Comparison of ENCODE assay signal across 12 mouse cellular contexts in genomic region chr11:101477552-101478211, GRCm38 (mm10). TPM values are rescaled to one million over a fixed set of nuclear protein-coding genes. Genes with fewer than 3 reads are reported as not detected.
A peak's percentile ranks its signal among the peaks of the same experiment; 100 is the strongest.
DNase-seq lines count a peak whose midpoint lies in the region; ATAC-seq lines count a peak whose summit lies in the region.
"Had no signal": no experiment of that assay in that cellular context is flagged by ENCODE, and none has a peak within 500 bp of the region (broad histone marks: within the 10 kb centered on the region; RNA-seq: fewer than 3 reads in every experiment).

No protein-coding gene starts in this region.

- peak; percentile 37 to 86 for DNase-seq in layer of hippocampus, postnatal 14 days (ENCODE audit: low spot score in 2 of 2)
- DNase-seq in layer of hippocampus, postnatal 36 days = no peak
- DNase-seq in retina, postnatal 7 days (ENCODE audit: low read depth, low spot score) = peak; percentile 28
- DNase-seq in spleen, postnatal 14 days (ENCODE audit: low spot score in 2 of 2) = no peak
- DNase-seq in left cerebral cortex, adult 11 months (ENCODE audit: low spot score) = no peak
- DNase-seq: kidney, adult 9 months; right cerebral cortex, adult 18-20 months had no signal

- no peaks in the 10 kb centered on the region for H3K27me3 ChIP-seq in forebrain, embryonic 16.5 days (replicated peaks; ENCODE audit: control insufficient read depth, insufficient read depth, low read length)
- H3K27me3 ChIP-seq in midbrain, embryonic 12.5 days = no peaks in the 10 kb centered on the region
- H3K27me3 ChIP-seq: stomach, embryonic 15.5 days had no signal

- peak; percentile 89 for ATAC-seq in forebrain, embryonic 16.5 days
- peak; percentile 81 for ATAC-seq in midbrain, embryonic 12.5 days (ENCODE audit: low FRiP score, low read depth)

- peaks cover 27% of the 10 kb centered on the region for H3K4me1 ChIP-seq in forebrain, embryonic 16.5 days (replicated peaks; ENCODE audit: control insufficient read depth, insufficient read depth, low read length)
- H3K4me1 ChIP-seq in midbrain, embryonic 12.5 days = peaks cover 40% of the 10 kb centered on the region
- H3K4me1 ChIP-seq: stomach, embryonic 15.5 days had no signal

- H3K27ac ChIP-seq in forebrain, embryonic 16.5 days (ENCODE audit: low read length) = peak overlapping the region; percentile 91
- peak overlapping the region; percentile 92 for H3K27ac ChIP-seq in midbrain, embryonic 12.5 days (replicated peaks)
- H3K27ac ChIP-seq: stomach, embryonic 15.5 days had no signal

- no peak overlapping the region for H3K4me3 ChIP-seq in forebrain, embryonic 16.5 days (replicated peaks; ENCODE audit: low read length)
- H3K4me3 ChIP-seq in midbrain, embryonic 12.5 days = no peak overlapping the region
- H3K4me3 ChIP-seq: megakaryocyte, embryonic 14.5 days; stomach, embryonic 15.5 days had no signal

- H3K9ac ChIP-seq in forebrain, embryonic 16.5 days (replicated peaks; ENCODE audit: low read depth, low read length) = no peak overlapping the region
- no peak overlapping the region for H3K9ac ChIP-seq in midbrain, embryonic 12.5 days (replicated peaks)
- H3K9ac ChIP-seq: stomach, embryonic 15.5 days had no signal

- H3K36me3 ChIP-seq in forebrain, embryonic 16.5 days (ENCODE audit: control insufficient read depth, insufficient read depth) = no peaks in the 10 kb centered on the region
- H3K36me3 ChIP-seq in midbrain, embryonic 12.5 days = no peaks in the 10 kb centered on the region
- H3K36me3 ChIP-seq: stomach, embryonic 15.5 days had no signal

- H3K9me3 ChIP-seq in forebrain, embryonic 16.5 days (ENCODE audit: control insufficient read depth, low read length) = no peaks in the 10 kb centered on the region
- no peaks in the 10 kb centered on the region for H3K9me3 ChIP-seq in midbrain, embryonic 12.5 days
- H3K9me3 ChIP-seq: megakaryocyte, embryonic 14.5 days; stomach, embryonic 15.5 days had no signal

- no peak overlapping the region for H3K4me2 ChIP-seq in forebrain, embryonic 16.5 days (ENCODE audit: low read length)
- H3K4me2 ChIP-seq in midbrain, embryonic 12.5 days (replicated peaks) = peak overlapping the region; percentile 22
- H3K4me2 ChIP-seq: stomach, embryonic 15.5 days had no signal

- WGBS in forebrain, embryonic 16.5 days = 11% methylated on average over 10 of the region's 10 CpGs
- WGBS in midbrain, embryonic 12.5 days = 28% methylated on average over 10 of the region's 10 CpGs

RNA-seq across cellular contexts. Expression of gene Vat1, which starts 11.7 kb away (rescaled TPM):
- 10 to 100 TPM; 53.0 to 64.9 TPM for total RNA-seq in layer of hippocampus, postnatal 14 days (2021)
- 10 to 100 TPM; 28.0 to 28.2 TPM for total RNA-seq in layer of hippocampus, postnatal 36 days (2021)
- 65.5 and 79.5 TPM in 2 replicates for polyA plus RNA-seq in forebrain, embryonic 16.5 days (2015; fragmentation: Nextera tagmentation; extraction: Ambion mirVana)
- polyA plus RNA-seq in midbrain, embryonic 12.5 days (2016; fragmentation: Nextera tagmentation; extraction: Ambion mirVana) = 69.3 and 73.0 TPM in 2 replicates

RNA-seq across cellular contexts. Expression of gene Rnd2, which starts 12.9 kb away (rescaled TPM):
- total RNA-seq in layer of hippocampus, postnatal 14 days (2021) = 100 to 1,000 TPM; 210 to 231 TPM
- total RNA-seq in layer of hippocampus, postnatal 36 days (2021) = 100 to 1,000 TPM; 123 TPM
- 91.6 and 95.8 TPM in 2 replicates for polyA plus RNA-seq in forebrain, embryonic 16.5 days (2015; fragmentation: Nextera tagmentation; extraction: Ambion mirVana)
- 89.5 and 92.3 TPM in 2 replicates for polyA plus RNA-seq in midbrain, embryonic 12.5 days (2016; fragmentation: Nextera tagmentation; extraction: Ambion mirVana)

RNA-seq across cellular contexts. Expression of gene Ifi35, which starts 29.5 kb away (rescaled TPM):
- 1 to 10 TPM; 2.6 to 3.1 TPM for total RNA-seq in layer of hippocampus, postnatal 14 days (2021)
- total RNA-seq in layer of hippocampus, postnatal 36 days (2021) = 1 to 10 TPM; 2.5 to 3.1 TPM
- polyA plus RNA-seq in forebrain, embryonic 16.5 days (2015; fragmentation: Nextera tagmentation; extraction: Ambion mirVana) = 2.2 and 2.5 TPM in 2 replicates
- polyA plus RNA-seq in midbrain, embryonic 12.5 days (2016; fragmentation: Nextera tagmentation; extraction: Ambion mirVana) = 3.0 and 3.9 TPM in 2 replicates

RNA-seq across cellular contexts. Expression of gene Rpl27, which starts 35.6 kb away (rescaled TPM):
- 10 to 100 TPM; 45.9 to 49.9 TPM for total RNA-seq in layer of hippocampus, postnatal 14 days (2021)
- 10 to 100 TPM; 28.5 to 39.7 TPM for total RNA-seq in layer of hippocampus, postnatal 36 days (2021)
- 219 and 239 TPM in 2 replicates for polyA plus RNA-seq in forebrain, embryonic 16.5 days (2015; fragmentation: Nextera tagmentation; extraction: Ambion mirVana)
- 310 and 319 TPM in 2 replicates for polyA plus RNA-seq in midbrain, embryonic 12.5 days (2016; fragmentation: Nextera tagmentation; extraction: Ambion mirVana)

RNA-seq across cellular contexts. Expression of gene Ptges3l, which starts 52.5 kb away (rescaled TPM):
- total RNA-seq in layer of hippocampus, postnatal 14 days (2021) = 1 to 10 TPM; 3.2 to 4.8 TPM
- total RNA-seq in layer of hippocampus, postnatal 36 days (2021) = 1 to 10 TPM; 1.7 to 2.0 TPM
- polyA plus RNA-seq in forebrain, embryonic 16.5 days (2015; fragmentation: Nextera tagmentation; extraction: Ambion mirVana) = 2.0 TPM in 2 replicates
- polyA plus RNA-seq in midbrain, embryonic 12.5 days (2016; fragmentation: Nextera tagmentation; extraction: Ambion mirVana) = 2.3 and 3.1 TPM in 2 replicates
- total RNA-seq: common myeloid progenitor, adult 5-6 weeks had no signal

Comparison
In these comparisons a context has a peak if more than half of its experiments do, and no peak if none do; other contexts are left out.
1. DNase-seq: peak in layer of hippocampus, postnatal 14 days (2 of 2) and retina, postnatal 7 days (single experiment); none in layer of hippocampus, postnatal 36 days (0 of 2), spleen, postnatal 14 days (0 of 2) and left cerebral cortex, adult 11 months (single experiment).